Mouse (Mus musculus) adrenal gland, adult 2 months (tissue): ENCODE results near the gene Vmn2r47. TPM values are rescaled to one million over a fixed set of nuclear protein-coding genes. Genes with fewer than 3 reads are reported as not detected.
"Not testable (repeated sequence)": the region's sequence is repeated elsewhere in the genome, so short reads cannot be mapped to it uniquely, and the experiment has no call there.

Experiments
- DNase-seq: peaks from one replicate; pipeline ENCODE4 v3.0.0; 2021
- long read RNA-seq: library from polyadenylated mRNA; stranded (forward); transcript quantifications from one replicate; pipeline ENCODE4 v2.0.0, GENCODE M21; 2021
- polyA plus RNA-seq: library from polyadenylated mRNA; depleted of rRNA; stranded (reverse); fragments of >200 nt; gene quantifications from 2 replicates; pipeline ENCODE4 v1.2.3, GENCODE M21; 2012; rRNA removed
- total RNA-seq, 2 experiments: library from RNA; stranded (reverse); gene quantifications; 2 replicates each; pipeline ENCODE4 v1.2.3; 2021

Vmn2r47 gene
- total RNA-seq: not detected
- not detected in 2 replicates for polyA plus RNA-seq
- long read RNA-seq: 0 reads

DNA sequence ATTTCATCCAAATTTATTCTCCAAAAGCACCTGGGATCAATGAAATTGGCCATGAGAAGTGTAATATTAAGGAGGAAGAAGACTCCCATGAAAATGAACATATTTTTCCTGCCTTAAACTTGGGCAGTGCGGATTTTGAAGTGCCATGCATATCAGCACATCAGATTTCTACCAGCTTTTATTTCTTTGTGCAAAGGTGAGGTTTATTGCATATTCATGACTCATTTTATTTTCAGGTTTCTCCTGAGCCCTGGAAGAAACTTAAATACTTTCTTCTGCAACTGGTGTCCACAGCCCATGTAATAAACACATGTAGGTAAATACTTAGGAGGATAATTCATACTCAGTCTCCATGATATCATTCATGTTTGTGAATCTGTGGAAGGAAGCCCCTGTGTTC, at the start of gene Vmn2r47:
Gene Vmn2r47 (minus strand): TSS at position 101 of the 400 bp plus-strand sequence.
- not testable (repeated sequence) for DNase-seq

DNA sequence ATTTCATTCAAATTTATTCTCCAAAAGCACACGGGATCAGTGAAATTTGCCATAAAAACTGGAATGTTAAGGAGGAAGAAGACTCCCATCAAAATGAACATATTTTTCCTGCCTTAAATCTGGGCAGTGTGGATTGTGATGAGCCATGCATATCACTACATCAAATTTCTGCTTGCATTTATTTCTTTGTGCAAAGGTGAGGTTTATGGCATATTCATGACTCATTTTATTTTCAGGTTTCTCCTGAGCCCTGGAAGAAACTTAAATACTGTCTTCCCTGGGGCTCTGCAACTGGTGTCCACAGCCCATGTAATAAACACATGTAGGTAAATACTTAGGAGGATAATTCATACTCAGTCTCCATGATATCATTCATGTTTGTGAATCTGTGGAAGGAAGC, 70.7 kb downstream of the Vmn2r47 start, which contains the start of gene Vmn2r46:
Gene Vmn2r46 (minus strand): TSS at position 101 of the 400 bp plus-strand sequence.
- not testable (repeated sequence) for DNase-seq

Other genes starting within 250 kb of the Vmn2r47 start
- gene Vmn2r46, start 70.8 kb downstream of the Vmn2r47 start, total RNA-seq: not detected
- gene Vmn2r46, start 70.8 kb downstream of the Vmn2r47 start, polyA plus RNA-seq: not detected in 2 replicates
- gene Vmn2r48, start 112.3 kb upstream of the Vmn2r47 start, total RNA-seq: not detected
- not detected in 2 replicates for gene Vmn2r48, start 112.3 kb upstream of the Vmn2r47 start, polyA plus RNA-seq
- gene Vmn2r49, start 150.9 kb upstream of the Vmn2r47 start, total RNA-seq: not detected
- gene Vmn2r49, start 150.9 kb upstream of the Vmn2r47 start, polyA plus RNA-seq: not detected in 2 replicates
- gene Vmn2r50, start 212.0 kb upstream of the Vmn2r47 start, total RNA-seq: not detected
- not detected in 2 replicates for gene Vmn2r50, start 212.0 kb upstream of the Vmn2r47 start, polyA plus RNA-seq